Mouse (Mus musculus): Measurements from ENCODE around the gene Slc4a10. TPM values are rescaled to one million over a fixed set of nuclear protein-coding genes. Genes with fewer than 3 reads are reported as not detected.
"Not testable (repeated sequence)": the region's sequence is repeated elsewhere in the genome, so short reads cannot be mapped to it uniquely, and the experiment has no call there.

Gene Slc4a10
- polyA plus RNA-seq (2016; fragmentation: Nextera tagmentation; extraction: Ambion mirVana) = 0.13 and 0.43 TPM in 2 replicates

- Histone ChIP-seq H3K4me3 (peak within 1 kb of the TSS; percentile 44), H3K27ac (no peak within 1 kb of the TSS), H3K27me3 (peaks cover 5% of the 10 kb centered on the region; the same call in 1 of the 2 replicates), H3K9ac (peak within 1 kb of the TSS; percentile 47; the same call in 1 of the 2 replicates), H3K36me3 (no peaks in the 10 kb centered on the region), H3K4me2 (replicated peaks) (peak within 1 kb of the TSS; percentile 67), H3K9me3 (no peaks in the 10 kb centered on the region), H3K4me1 (no peaks in the 10 kb centered on the region; the same call in 1 of the 2 replicates)
- 15% methylated on average over 10 of the region's 10 CpGs for WGBS
- no peak for ATAC-seq (ENCODE audit: insufficient number of reproducible peaks, insufficient read depth, low FRiP score, low TSS enrichment)
Measured at GRCm38 (mm10) chr2:62046421-62046845, at the start of gene Slc4a10. TSS of gene Slc4a10 (plus strand) at chr2:62046462.

DNA sequence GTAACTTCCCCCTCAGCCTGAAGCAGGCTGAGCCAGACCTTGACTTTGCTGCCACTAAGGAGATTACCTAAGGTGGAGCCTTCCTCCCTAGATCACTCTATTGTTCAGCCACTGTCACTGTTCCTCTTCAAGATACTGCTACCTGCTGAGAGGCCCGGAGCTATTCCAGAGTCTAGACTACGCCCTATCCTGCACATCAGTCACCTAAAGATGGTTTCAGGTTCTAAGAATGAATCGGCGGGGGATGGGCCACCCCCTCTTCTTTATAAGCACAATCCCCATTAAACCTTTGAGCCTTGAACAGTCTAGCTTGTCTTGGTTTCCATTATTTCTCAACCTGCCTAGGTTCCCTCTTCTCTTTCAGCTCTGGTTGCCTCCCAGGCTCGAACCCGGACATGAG lies 45.0 kb upstream of the Slc4a10 start:
- not testable (repeated sequence) for ATAC-seq (ENCODE audit: insufficient number of reproducible peaks, insufficient read depth, low FRiP score, low TSS enrichment); H3K4me2 ChIP-seq (replicated peaks); H3K36me3 ChIP-seq; H3K27ac ChIP-seq; H3K9ac ChIP-seq; H3K4me3 ChIP-seq; H3K9me3 ChIP-seq; H3K27me3 ChIP-seq; H3K4me1 ChIP-seq
- WGBS = 89% methylated on average over 6 of the region's 6 CpGs

DNA sequence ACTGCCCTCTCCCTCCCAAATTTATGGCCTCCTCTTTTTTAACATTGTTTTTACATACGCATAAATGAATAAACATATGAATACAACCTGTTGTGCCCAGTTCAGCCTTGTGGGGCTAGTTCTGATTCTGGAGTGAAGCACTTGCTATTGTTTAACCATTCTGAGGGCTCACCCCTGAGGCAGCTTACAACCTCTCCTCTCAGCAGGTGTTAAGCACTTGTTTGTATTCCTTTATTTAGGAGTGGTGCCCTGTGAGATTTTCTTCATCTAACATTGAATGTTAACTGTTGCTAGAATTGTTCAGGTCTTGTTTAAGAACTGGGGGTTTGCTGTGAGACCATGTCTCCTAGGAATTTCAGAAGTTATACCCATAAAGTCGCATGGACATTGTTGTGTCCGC lies 28.1 kb upstream of the Slc4a10 start:
- Histone ChIP-seq H3K9me3 (no peaks in the 10 kb centered on the region), H3K4me1 (no peaks in the 10 kb centered on the region), H3K36me3 (no peaks in the 10 kb centered on the region), H3K27me3 (no peaks in the 10 kb centered on the region), H3K4me3 (no peak overlapping the region), H3K27ac (no peak overlapping the region), H3K9ac (no peak overlapping the region), H3K4me2 (replicated peaks) (no peak overlapping the region)
- WGBS = 58% methylated on average over 3 of the region's 3 CpGs
- no peak for ATAC-seq (ENCODE audit: insufficient number of reproducible peaks, insufficient read depth, low FRiP score, low TSS enrichment)

DNA sequence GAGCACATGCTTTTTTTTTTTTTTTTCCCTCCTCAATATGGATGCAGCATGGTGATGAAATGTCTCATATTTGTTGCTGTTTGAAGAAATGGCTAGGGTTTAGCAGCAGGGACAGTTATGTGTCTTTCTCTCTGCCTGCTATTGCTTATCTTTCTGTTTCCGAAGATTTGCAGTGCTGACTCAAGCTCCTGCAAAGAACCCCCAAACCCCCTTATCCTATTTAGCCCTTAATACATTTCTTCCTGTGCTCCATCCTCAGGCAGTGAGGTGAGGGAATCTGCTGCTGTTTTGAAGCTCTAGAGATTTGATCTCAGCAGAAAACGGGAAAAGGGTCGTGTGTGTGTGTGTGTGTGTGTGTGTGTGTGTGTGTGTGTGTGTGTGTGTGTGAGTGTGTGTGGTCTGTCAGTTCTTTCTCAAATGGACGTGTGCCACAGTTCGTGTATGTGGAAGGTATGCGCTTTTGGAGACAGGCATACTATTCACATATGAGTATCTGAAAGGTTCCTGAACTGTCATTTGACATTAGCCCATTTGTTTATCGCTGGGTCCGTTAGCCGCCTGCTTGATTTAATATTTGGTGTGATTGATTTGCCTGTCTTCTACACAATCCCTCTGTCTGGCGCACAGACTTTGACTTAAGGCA lies 720 bp downstream of the Slc4a10 start:
- Histone ChIP-seq H3K27me3 (peaks cover 5% of the 10 kb centered on the region; the same call in 1 of the 2 replicates), H3K4me1 (no peaks in the 10 kb centered on the region; the same call in 1 of the 2 replicates), H3K9ac (peak overlapping the region; percentile 47; the same call in 1 of the 2 replicates), H3K4me2 (replicated peaks) (peak overlapping the region; percentile 67), H3K4me3 (peak overlapping the region; percentile 44), H3K36me3 (no peaks in the 10 kb centered on the region), H3K27ac (no peak overlapping the region), H3K9me3 (no peaks in the 10 kb centered on the region)
- no peak for ATAC-seq (ENCODE audit: insufficient number of reproducible peaks, insufficient read depth, low FRiP score, low TSS enrichment)
- 10% methylated on average over 10 of the region's 10 CpGs for WGBS

- ATAC-seq (ENCODE audit: insufficient number of reproducible peaks, insufficient read depth, low FRiP score, low TSS enrichment) = 0 out of 2 replicates have a peak, but pooled peaks have one; percentile 56
- WGBS = under 1% methylated on average over 14 of the region's 14 CpGs
- Histone ChIP-seq H3K4me1 (no peaks in the 10 kb centered on the region; the same call in 1 of the 2 replicates), H3K27ac (no peak overlapping the region), H3K4me3 (peak overlapping the region; percentile 44), H3K27me3 (peaks cover 5% of the 10 kb centered on the region; the same call in 1 of the 2 replicates), H3K9ac (peak overlapping the region; percentile 47; the same call in 1 of the 2 replicates), H3K9me3 (no peaks in the 10 kb centered on the region), H3K36me3 (no peaks in the 10 kb centered on the region), H3K4me2 (replicated peaks) (peak overlapping the region; percentile 67)
Measured at GRCm38 (mm10) chr2:62047504-62048005, 1.3 kb downstream of the Slc4a10 start.

- 14% methylated on average over 3 of the region's 3 CpGs for WGBS
- H3K4me2 ChIP-seq (replicated peaks) = peak overlapping the region; percentile 67
- H3K36me3 ChIP-seq = no peaks in the 10 kb centered on the region
- no peak for ATAC-seq (ENCODE audit: insufficient number of reproducible peaks, insufficient read depth, low FRiP score, low TSS enrichment)
- peaks cover 5% of the 10 kb centered on the region; the same call in 1 of the 2 replicates for H3K27me3 ChIP-seq
- no peaks in the 10 kb centered on the region; the same call in 1 of the 2 replicates for H3K4me1 ChIP-seq
- H3K9me3 ChIP-seq = no peaks in the 10 kb centered on the region
- H3K27ac ChIP-seq = no peak overlapping the region
- H3K9ac ChIP-seq = peak overlapping the region; percentile 47; the same call in 1 of the 2 replicates
- peak overlapping the region; percentile 44; the same call in 1 of the 2 replicates for H3K4me3 ChIP-seq
Measured at GRCm38 (mm10) chr2:62048116-62048515, 1.9 kb downstream of the Slc4a10 start.

DNA sequence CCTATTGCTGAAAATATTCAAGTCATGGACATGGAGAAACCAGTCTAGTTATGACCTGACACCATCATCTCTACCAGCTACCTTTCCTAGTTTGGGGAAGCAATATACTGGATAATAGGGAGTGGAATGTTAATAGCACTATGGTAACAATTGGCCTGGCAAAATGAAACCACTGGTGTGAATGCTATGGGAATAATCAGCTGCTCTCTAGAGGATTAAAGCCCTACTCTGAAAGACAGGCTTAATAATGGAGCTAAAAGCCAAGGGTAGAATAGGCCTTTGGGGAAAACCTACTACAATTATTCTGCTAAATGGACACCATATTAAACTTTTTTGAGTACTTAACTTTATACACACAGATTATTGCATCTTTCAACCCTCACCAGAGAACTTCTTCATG lies 30.2 kb downstream of the Slc4a10 start:
- no peak for ATAC-seq (ENCODE audit: insufficient number of reproducible peaks, insufficient read depth, low FRiP score, low TSS enrichment)
- Histone ChIP-seq H3K9ac (no peak overlapping the region), H3K9me3 (no peaks in the 10 kb centered on the region)

DNA sequence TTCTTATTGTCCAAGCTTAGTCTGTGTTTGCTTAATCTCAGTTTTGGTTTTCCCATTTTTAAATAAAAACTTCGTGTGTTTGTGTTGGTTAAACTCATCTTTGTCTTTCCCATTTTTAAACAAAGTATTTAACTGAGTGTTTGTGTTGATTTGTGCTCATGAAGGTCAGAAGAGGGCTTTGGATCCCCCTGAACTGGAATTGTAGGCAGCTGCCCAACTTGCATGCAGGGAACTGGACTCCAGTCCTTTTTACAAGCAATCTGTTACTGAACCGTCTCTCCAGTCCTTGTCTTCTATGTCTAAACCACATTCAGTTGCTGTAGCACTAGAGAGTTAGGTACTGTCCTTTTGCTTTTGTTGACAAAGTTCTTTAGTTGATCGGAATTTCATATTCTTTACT lies 41.3 kb downstream of the Slc4a10 start:
- H3K9me3 ChIP-seq = no peaks in the 10 kb centered on the region
- no peak overlapping the region for H3K27ac ChIP-seq
- no peaks in the 10 kb centered on the region for H3K36me3 ChIP-seq
- H3K4me2 ChIP-seq (replicated peaks) = no peak overlapping the region
- 75% methylated on average over 3 of the region's 3 CpGs for WGBS
- H3K9ac ChIP-seq = no peak overlapping the region
- no peaks in the 10 kb centered on the region for H3K4me1 ChIP-seq
- ATAC-seq (ENCODE audit: insufficient number of reproducible peaks, insufficient read depth, low FRiP score, low TSS enrichment) = no peak
- no peaks in the 10 kb centered on the region for H3K27me3 ChIP-seq
- no peak overlapping the region for H3K4me3 ChIP-seq

More for the DNA sequence above, 30.2 kb downstream of the Slc4a10 start:
- Histone ChIP-seq H3K36me3 (no peaks in the 10 kb centered on the region), H3K4me3 (no peak overlapping the region), H3K4me1 (no peaks in the 10 kb centered on the region), H3K4me2 (replicated peaks) (no peak overlapping the region), H3K27me3 (no peaks in the 10 kb centered on the region), H3K27ac (no peak overlapping the region)

GRCm38 (mm10) chr2:62088715-62089114 lies 42.5 kb downstream of the Slc4a10 start:
- no peaks in the 10 kb centered on the region for H3K27me3 ChIP-seq
- no peak overlapping the region for H3K4me2 ChIP-seq (replicated peaks)
- no peak overlapping the region for H3K27ac ChIP-seq
- H3K9ac ChIP-seq = no peak overlapping the region
- WGBS = 73% methylated on average over 8 of the region's 8 CpGs
- H3K4me1 ChIP-seq = no peaks in the 10 kb centered on the region
- H3K9me3 ChIP-seq = no peaks in the 10 kb centered on the region
- ATAC-seq (ENCODE audit: insufficient number of reproducible peaks, insufficient read depth, low FRiP score, low TSS enrichment) = no peak
- H3K4me3 ChIP-seq = no peak overlapping the region
- no peaks in the 10 kb centered on the region for H3K36me3 ChIP-seq

DNA sequence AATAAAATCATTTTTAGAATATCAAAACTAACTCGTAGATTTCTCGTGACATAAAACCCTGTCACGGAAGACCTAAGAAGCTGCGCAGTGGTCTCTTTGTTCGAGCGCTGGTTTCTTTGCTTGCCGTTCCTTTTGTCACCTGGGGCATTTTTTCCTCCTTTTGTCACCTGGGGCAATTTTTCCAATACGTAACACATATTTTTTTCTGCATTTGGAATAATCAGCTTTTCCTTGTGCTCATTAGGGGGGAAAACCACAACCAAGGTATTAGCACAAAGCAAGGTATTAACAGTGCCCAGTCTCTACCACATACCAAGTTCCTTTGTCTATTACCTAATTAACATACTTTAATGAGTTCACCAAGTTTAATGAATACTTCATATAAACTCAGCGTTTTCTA lies 42.9 kb downstream of the Slc4a10 start:
- WGBS = 66% methylated on average over 9 of the region's 9 CpGs
- no peak overlapping the region for H3K9ac ChIP-seq
- H3K27ac ChIP-seq = no peak overlapping the region
- no peak overlapping the region for H3K4me2 ChIP-seq (replicated peaks)
- ATAC-seq (ENCODE audit: insufficient number of reproducible peaks, insufficient read depth, low FRiP score, low TSS enrichment) = no peak
- no peaks in the 10 kb centered on the region for H3K27me3 ChIP-seq
- no peaks in the 10 kb centered on the region for H3K4me1 ChIP-seq
- H3K9me3 ChIP-seq = no peaks in the 10 kb centered on the region
- H3K36me3 ChIP-seq = no peaks in the 10 kb centered on the region
- H3K4me3 ChIP-seq = no peak overlapping the region

- no peak overlapping the region for H3K4me2 ChIP-seq (replicated peaks)
- H3K9ac ChIP-seq = no peak overlapping the region
- no peaks in the 10 kb centered on the region for H3K36me3 ChIP-seq
- no peak overlapping the region for H3K4me3 ChIP-seq
- 88% methylated on average over 1 of the region's 1 CpGs for WGBS
- no peak overlapping the region for H3K27ac ChIP-seq
- no peak for ATAC-seq (ENCODE audit: insufficient number of reproducible peaks, insufficient read depth, low FRiP score, low TSS enrichment)
- no peaks in the 10 kb centered on the region for H3K9me3 ChIP-seq
- H3K27me3 ChIP-seq = no peaks in the 10 kb centered on the region
- no peaks in the 10 kb centered on the region for H3K4me1 ChIP-seq
Measured at GRCm38 (mm10) chr2:62100526-62100925, 54.3 kb downstream of the Slc4a10 start.

DNA sequence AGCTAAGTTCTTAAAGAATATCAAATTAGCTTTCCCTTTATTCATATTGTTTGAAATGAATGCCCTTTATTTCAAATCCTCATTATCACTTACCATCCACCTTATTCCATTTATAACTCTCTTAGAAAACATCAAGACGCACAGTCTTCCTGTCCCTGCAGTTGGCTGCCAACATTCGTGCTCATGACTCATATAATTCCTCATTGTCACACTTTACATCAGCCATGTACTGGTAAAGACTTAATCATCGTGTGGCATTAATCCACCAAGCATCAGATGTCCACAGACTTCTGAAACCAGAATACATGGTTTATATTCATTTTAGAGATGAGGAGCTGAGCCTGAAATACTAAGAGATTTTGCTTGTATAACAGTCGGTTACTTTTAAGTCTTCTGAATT lies 69.1 kb downstream of the Slc4a10 start:
- WGBS = 84% methylated on average over 4 of the region's 4 CpGs
- no peak overlapping the region for H3K9ac ChIP-seq
- H3K36me3 ChIP-seq = no peaks in the 10 kb centered on the region
- no peak overlapping the region for H3K27ac ChIP-seq
- H3K9me3 ChIP-seq = no peaks in the 10 kb centered on the region
- no peak for ATAC-seq (ENCODE audit: insufficient number of reproducible peaks, insufficient read depth, low FRiP score, low TSS enrichment)
- H3K4me1 ChIP-seq = no peaks in the 10 kb centered on the region
- no peaks in the 10 kb centered on the region for H3K27me3 ChIP-seq
- H3K4me3 ChIP-seq = no peak overlapping the region
- no peak overlapping the region for H3K4me2 ChIP-seq (replicated peaks)

Measured in embryonic facial prominence, embryonic 12.5 days (tissue).